Mouse (Mus musculus): ENCODE measurements around the gene Shb. TPM values are rescaled to one million over a fixed set of nuclear protein-coding genes. Genes with fewer than 3 reads are reported as not detected.

The Shb gene
- polyA plus RNA-seq, 1 experiment from 2014 or later, result 5.8 TPM

- under 1% methylated on average over 57 of the region's 68 CpGs for WGBS
- Histone ChIP-seq H3K27me3 (ENCODE audit: control insufficient read depth, insufficient read depth, low read length) (no peaks in the 10 kb centered on the region), H3K4me1 (ENCODE audit: control insufficient read depth, insufficient read depth, low read length) (peaks cover 11% of the 10 kb centered on the region), H3K4me3 (ENCODE audit: low read depth, low read length) (peak overlapping the region; percentile 58), H3K27ac (replicated peaks; ENCODE audit: low read depth, low read length) (peak overlapping the region; percentile 88), H3K36me3 (replicated peaks; ENCODE audit: control insufficient read depth, insufficient read depth, low read depth, low read length) (no peaks in the 10 kb centered on the region), H3K9me3 (replicated peaks; ENCODE audit: control insufficient read depth, low read length) (no peaks in the 10 kb centered on the region), H3K4me2 (ENCODE audit: low read depth, low read length) (peak overlapping the region; percentile 99), H3K9ac (replicated peaks; ENCODE audit: low read length) (peak overlapping the region; percentile 83)
- DNase-seq (ENCODE audit: low spot score) (peak; percentile 96), ATAC-seq (replicated peaks; ENCODE audit: insufficient number of reproducible peaks, low FRiP score, low TSS enrichment, low read depth) (peak; percentile 91)
Measured at GRCm38 (mm10) chr4:45530662-45531542, 1.4 kb downstream of the Shb start.

GRCm38 (mm10) chr4:45529986-45530597 is 2.2 kb downstream of the Shb start:
- under 1% methylated on average over 74 of the region's 89 CpGs for WGBS
- Histone ChIP-seq H3K4me2 (ENCODE audit: low read depth, low read length) (peak overlapping the region; percentile 99), H3K36me3 (replicated peaks; ENCODE audit: control insufficient read depth, insufficient read depth, low read depth, low read length) (no peaks in the 10 kb centered on the region), H3K4me1 (ENCODE audit: control insufficient read depth, insufficient read depth, low read length) (peaks cover 11% of the 10 kb centered on the region), H3K9me3 (replicated peaks; ENCODE audit: control insufficient read depth, low read length) (no peaks in the 10 kb centered on the region), H3K9ac (replicated peaks; ENCODE audit: low read length) (peak overlapping the region; percentile 83), H3K27ac (replicated peaks; ENCODE audit: low read depth, low read length) (peak overlapping the region; percentile 88), H3K27me3 (ENCODE audit: control insufficient read depth, insufficient read depth, low read length) (no peaks in the 10 kb centered on the region), H3K4me3 (ENCODE audit: low read depth, low read length) (peak overlapping the region; percentile 58)
- DNase-seq (ENCODE audit: low spot score) (peak; percentile 50), ATAC-seq (replicated peaks; ENCODE audit: insufficient number of reproducible peaks, low FRiP score, low TSS enrichment, low read depth) (peak; percentile 44)

- ATAC-seq (replicated peaks; ENCODE audit: insufficient number of reproducible peaks, low FRiP score, low TSS enrichment, low read depth) (no peak), DNase-seq (ENCODE audit: low spot score) (peak; percentile 35)
- Histone ChIP-seq H3K9me3 (replicated peaks; ENCODE audit: control insufficient read depth, low read length) (no peaks in the 10 kb centered on the region), H3K9ac (replicated peaks; ENCODE audit: low read length) (peak overlapping the region; percentile 83), H3K36me3 (replicated peaks; ENCODE audit: control insufficient read depth, insufficient read depth, low read depth, low read length) (no peaks in the 10 kb centered on the region), H3K4me1 (ENCODE audit: control insufficient read depth, insufficient read depth, low read length) (peaks cover 11% of the 10 kb centered on the region), H3K4me2 (ENCODE audit: low read depth, low read length) (peak overlapping the region; percentile 99), H3K27me3 (ENCODE audit: control insufficient read depth, insufficient read depth, low read length) (no peaks in the 10 kb centered on the region), H3K4me3 (ENCODE audit: low read depth, low read length) (peak overlapping the region; percentile 58), H3K27ac (replicated peaks; ENCODE audit: low read depth, low read length) (peak overlapping the region; percentile 41; the same call in 1 of the 2 replicates)
- under 1% methylated on average over 70 of the region's 71 CpGs for WGBS
Measured at GRCm38 (mm10) chr4:45529201-45529985, 2.9 kb downstream of the Shb start.

- peak; percentile 37 for DNase-seq (ENCODE audit: low spot score)
Measured at GRCm38 (mm10) chr4:45528355-45529198, 3.7 kb downstream of the Shb start.

GRCm38 (mm10) chr4:45527562-45528354 is 4.5 kb downstream of the Shb start:
- Histone ChIP-seq H3K36me3 (replicated peaks; ENCODE audit: control insufficient read depth, insufficient read depth, low read depth, low read length) (no peaks in the 10 kb centered on the region), H3K27ac (replicated peaks; ENCODE audit: low read depth, low read length) (no peak overlapping the region), H3K9ac (replicated peaks; ENCODE audit: low read length) (peak overlapping the region; percentile 83), H3K4me1 (ENCODE audit: control insufficient read depth, insufficient read depth, low read length) (peaks cover 11% of the 10 kb centered on the region), H3K4me2 (ENCODE audit: low read depth, low read length) (peak overlapping the region; percentile 99), H3K4me3 (ENCODE audit: low read depth, low read length) (peak overlapping the region; percentile 58), H3K9me3 (replicated peaks; ENCODE audit: control insufficient read depth, low read length) (no peaks in the 10 kb centered on the region), H3K27me3 (ENCODE audit: control insufficient read depth, insufficient read depth, low read length) (no peaks in the 10 kb centered on the region)
- DNase-seq (ENCODE audit: low spot score), result peak; percentile 60
- no peak for ATAC-seq (replicated peaks; ENCODE audit: insufficient number of reproducible peaks, low FRiP score, low TSS enrichment, low read depth)
- WGBS, result 97% methylated on average over 2 of the region's 2 CpGs

More at GRCm38 (mm10) chr4:45528355-45529198, 3.7 kb downstream of the Shb start:
- H3K27me3 ChIP-seq (ENCODE audit: control insufficient read depth, insufficient read depth, low read length), result no peaks in the 10 kb centered on the region
- no peak for ATAC-seq (replicated peaks; ENCODE audit: insufficient number of reproducible peaks, low FRiP score, low TSS enrichment, low read depth)
- H3K4me3 ChIP-seq (ENCODE audit: low read depth, low read length), result peak overlapping the region; percentile 58
- peak overlapping the region; percentile 99 for H3K4me2 ChIP-seq (ENCODE audit: low read depth, low read length)
- peak overlapping the region; percentile 83 for H3K9ac ChIP-seq (replicated peaks; ENCODE audit: low read length)
- H3K9me3 ChIP-seq (replicated peaks; ENCODE audit: control insufficient read depth, low read length), result no peaks in the 10 kb centered on the region
- H3K4me1 ChIP-seq (ENCODE audit: control insufficient read depth, insufficient read depth, low read length), result peaks cover 11% of the 10 kb centered on the region
- peak overlapping the region; percentile 41; the same call in 1 of the 2 replicates for H3K27ac ChIP-seq (replicated peaks; ENCODE audit: low read depth, low read length)
- no peaks in the 10 kb centered on the region for H3K36me3 ChIP-seq (replicated peaks; ENCODE audit: control insufficient read depth, insufficient read depth, low read depth, low read length)
- WGBS, result 2% methylated on average over 21 of the region's 21 CpGs

- H3K36me3 ChIP-seq (replicated peaks; ENCODE audit: control insufficient read depth, insufficient read depth, low read depth, low read length), result no peaks in the 10 kb centered on the region
- H3K9me3 ChIP-seq (replicated peaks; ENCODE audit: control insufficient read depth, low read length), result no peaks in the 10 kb centered on the region
- H3K27ac ChIP-seq (replicated peaks; ENCODE audit: low read depth, low read length), result no peak overlapping the region
- H3K9ac ChIP-seq (replicated peaks; ENCODE audit: low read length), result no peak overlapping the region
- DNase-seq (ENCODE audit: low spot score) (no peak), ATAC-seq (replicated peaks; ENCODE audit: insufficient number of reproducible peaks, low FRiP score, low TSS enrichment, low read depth) (no peak)
- no peak overlapping the region for H3K4me3 ChIP-seq (ENCODE audit: low read depth, low read length)
- no peaks in the 10 kb centered on the region for H3K27me3 ChIP-seq (ENCODE audit: control insufficient read depth, insufficient read depth, low read length)
- WGBS, result 85% methylated on average over 2 of the region's 2 CpGs
- no peak overlapping the region for H3K4me2 ChIP-seq (ENCODE audit: low read depth, low read length)
- H3K4me1 ChIP-seq (ENCODE audit: control insufficient read depth, insufficient read depth, low read length), result peaks cover 8% of the 10 kb centered on the region
Measured at GRCm38 (mm10) chr4:45526846-45527561, 5.3 kb downstream of the Shb start.
